1 mouse cellular context compared by ENCODE assay signal in genomic region chr9:62847694-62848093, GRCm38 (mm10).
TF ChIP-seq lines count a peak whose summit lies in the region.

No protein-coding gene starts in this region.

TF ChIP-seq in C2C12, 6 proteins besides CTCF, POLR2A, EP300 and RAD21:
- no peak for TF ChIP-seq CEBPB (IDR thresholded peaks at IDR 0.05; ENCODE audit: low read depth)
- no peak for TF ChIP-seq MYOD1 (IDR thresholded peaks at IDR 0.05; ENCODE audit: control insufficient read depth, insufficient read length, low read depth)
- TF ChIP-seq FOSL1 (IDR thresholded peaks at IDR 0.05; ENCODE audit: insufficient read depth, low read length, poor library complexity, severe bottlenecking): no peak
- TF ChIP-seq MAX (IDR thresholded peaks at IDR 0.05): no peak
- TF ChIP-seq USF1 (IDR thresholded peaks at IDR 0.05; ENCODE audit: low read depth): no peak
- TF ChIP-seq MYOG (IDR thresholded peaks at IDR 0.05; ENCODE audit: control insufficient read depth, extremely low read depth, insufficient read length): no peak
TF ChIP-seq in C2C12: peak in this region for 0.
